Comparison of ENCODE assay signal across 9 mouse cellular contexts in the genomic region with DNA sequence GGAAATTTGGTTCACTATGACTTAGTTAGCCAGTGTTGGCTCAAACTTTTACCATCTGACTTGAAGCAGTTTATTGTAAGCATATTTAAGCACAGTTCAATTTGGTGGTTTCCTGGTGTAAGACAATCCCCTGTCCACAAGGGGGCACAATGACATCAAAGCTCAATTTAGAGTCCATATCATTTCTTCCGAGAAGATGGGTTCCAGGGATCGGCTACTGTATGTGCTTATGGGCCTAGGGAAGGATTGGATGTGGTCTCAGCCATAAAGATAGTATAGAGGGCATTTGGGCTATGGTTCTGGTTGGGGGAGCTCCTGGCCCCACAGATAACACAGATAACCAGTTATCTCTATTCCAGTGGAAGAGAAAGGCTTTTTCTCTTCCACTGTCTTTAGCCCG. TPM values are rescaled to one million over a fixed set of nuclear protein-coding genes. Genes with fewer than 3 reads are reported as not detected.
A peak's percentile ranks its signal among the peaks of the same experiment; 100 is the strongest.
DNase-seq lines count a peak whose midpoint lies in the region; ATAC-seq lines count a peak whose summit lies in the region.
"Had no signal": no experiment of that assay in that cellular context is flagged by ENCODE, and none has a peak within 500 bp of the region (broad histone marks: within the 10 kb centered on the region; RNA-seq: fewer than 3 reads in every experiment).

No protein-coding gene starts in this region.

- no peak overlapping the region for H3K4me2 ChIP-seq in embryonic facial prominence, embryonic 11.5 days (ENCODE audit: low read depth, low read length)
- H3K4me2 ChIP-seq in neural tube, embryonic 15.5 days: no peak overlapping the region
- H3K4me2 ChIP-seq in forebrain, embryonic 13.5 days: no peak overlapping the region
- H3K4me2 ChIP-seq in hindbrain, embryonic 13.5 days: no peak overlapping the region
- H3K4me2 ChIP-seq: neural tube, embryonic 13.5 days had no signal

- ATAC-seq in embryonic facial prominence, embryonic 11.5 days (replicated peaks; ENCODE audit: insufficient number of reproducible peaks, low FRiP score, low TSS enrichment, low read depth): no peak
- no peak for ATAC-seq in neural tube, embryonic 15.5 days (ENCODE audit: low FRiP score)
- peak; percentile 49 for ATAC-seq in megakaryocyte progenitor cell, adult 5-6 weeks (replicated peaks; ENCODE audit: poor library complexity)
- ATAC-seq in forebrain, embryonic 13.5 days: no peak
- no peak for ATAC-seq in hindbrain, embryonic 13.5 days (ENCODE audit: low FRiP score)

- no peak overlapping the region for H3K27ac ChIP-seq in embryonic facial prominence, embryonic 11.5 days (replicated peaks; ENCODE audit: low read depth, low read length)
- no peak overlapping the region for H3K27ac ChIP-seq in embryonic facial prominence, embryonic 10.5 days (replicated peaks)
- no peak overlapping the region for H3K27ac ChIP-seq in neural tube, embryonic 15.5 days (replicated peaks)
- no peak overlapping the region for H3K27ac ChIP-seq in forebrain, embryonic 13.5 days
- H3K27ac ChIP-seq in hindbrain, embryonic 13.5 days: no peak overlapping the region
- H3K27ac ChIP-seq: neural tube, embryonic 13.5 days had no signal

- WGBS in embryonic facial prominence, embryonic 11.5 days: 61% methylated on average over 3 of the region's 3 CpGs
- 68% methylated on average over 3 of the region's 3 CpGs for WGBS in embryonic facial prominence, embryonic 10.5 days
- WGBS in neural tube, embryonic 15.5 days: 55% methylated on average over 3 of the region's 3 CpGs
- WGBS in forebrain, embryonic 13.5 days: 58% methylated on average over 3 of the region's 3 CpGs
- 61% methylated on average over 3 of the region's 3 CpGs for WGBS in hindbrain, embryonic 13.5 days

- no peaks in the 10 kb centered on the region for H3K36me3 ChIP-seq in embryonic facial prominence, embryonic 11.5 days (replicated peaks; ENCODE audit: control insufficient read depth, insufficient read depth, low read depth, low read length)
- H3K36me3 ChIP-seq in embryonic facial prominence, embryonic 10.5 days (replicated peaks): no peaks in the 10 kb centered on the region
- H3K36me3 ChIP-seq in neural tube, embryonic 15.5 days: no peaks in the 10 kb centered on the region
- no peaks in the 10 kb centered on the region for H3K36me3 ChIP-seq in forebrain, embryonic 13.5 days (ENCODE audit: poor library complexity, severe bottlenecking)
- H3K36me3 ChIP-seq in hindbrain, embryonic 13.5 days: no peaks in the 10 kb centered on the region
- H3K36me3 ChIP-seq: neural tube, embryonic 13.5 days had no signal

- DNase-seq in embryonic facial prominence, embryonic 11.5 days (ENCODE audit: low spot score): peak; percentile 64
- DNase-seq in embryonic facial prominence, embryonic 10.5 days (ENCODE audit: low spot score): no peak
- DNase-seq in neural tube, embryonic 10.5 days (ENCODE audit: extremely low spot score, low spot score): peak; percentile 14
- DNase-seq in embryo, embryonic 10.5 days (ENCODE audit: low spot score): peak; percentile 69

- no peaks in the 10 kb centered on the region for H3K9me3 ChIP-seq in embryonic facial prominence, embryonic 11.5 days (replicated peaks; ENCODE audit: control insufficient read depth, low read length)
- H3K9me3 ChIP-seq in embryonic facial prominence, embryonic 10.5 days: no peaks in the 10 kb centered on the region
- H3K9me3 ChIP-seq in neural tube, embryonic 15.5 days (replicated peaks): no peaks in the 10 kb centered on the region
- no peaks in the 10 kb centered on the region for H3K9me3 ChIP-seq in forebrain, embryonic 13.5 days (replicated peaks)
- H3K9me3 ChIP-seq in hindbrain, embryonic 13.5 days: no peaks in the 10 kb centered on the region
- H3K9me3 ChIP-seq: neural tube, embryonic 13.5 days had no signal

- no peak overlapping the region for H3K4me3 ChIP-seq in embryonic facial prominence, embryonic 11.5 days (ENCODE audit: low read depth, low read length)
- H3K4me3 ChIP-seq in embryonic facial prominence, embryonic 10.5 days: no peak overlapping the region
- H3K4me3 ChIP-seq in neural tube, embryonic 15.5 days (replicated peaks): no peak overlapping the region
- H3K4me3 ChIP-seq in forebrain, embryonic 13.5 days: no peak overlapping the region
- H3K4me3 ChIP-seq in hindbrain, embryonic 13.5 days: no peak overlapping the region
- H3K4me3 ChIP-seq: neural tube, embryonic 13.5 days had no signal

- no peak overlapping the region for H3K9ac ChIP-seq in embryonic facial prominence, embryonic 11.5 days (replicated peaks; ENCODE audit: low read length)
- no peak overlapping the region for H3K9ac ChIP-seq in neural tube, embryonic 15.5 days (replicated peaks)
- no peak overlapping the region for H3K9ac ChIP-seq in forebrain, embryonic 13.5 days
- H3K9ac ChIP-seq in hindbrain, embryonic 13.5 days: no peak overlapping the region
- H3K9ac ChIP-seq: neural tube, embryonic 13.5 days had no signal

- H3K27me3 ChIP-seq in embryonic facial prominence, embryonic 11.5 days (ENCODE audit: control insufficient read depth, insufficient read depth, low read length): no peaks in the 10 kb centered on the region
- H3K27me3 ChIP-seq in embryonic facial prominence, embryonic 10.5 days (replicated peaks; ENCODE audit: low read depth, poor library complexity, severe bottlenecking): no peaks in the 10 kb centered on the region
- H3K27me3 ChIP-seq in neural tube, embryonic 15.5 days (replicated peaks): no peaks in the 10 kb centered on the region
- no peaks in the 10 kb centered on the region for H3K27me3 ChIP-seq in forebrain, embryonic 13.5 days
- no peaks in the 10 kb centered on the region for H3K27me3 ChIP-seq in hindbrain, embryonic 13.5 days
- H3K27me3 ChIP-seq: neural tube, embryonic 13.5 days had no signal

- no peaks in the 10 kb centered on the region for H3K4me1 ChIP-seq in embryonic facial prominence, embryonic 11.5 days (ENCODE audit: control insufficient read depth, insufficient read depth, low read length)
- H3K4me1 ChIP-seq in embryonic facial prominence, embryonic 10.5 days: no peaks in the 10 kb centered on the region
- no peaks in the 10 kb centered on the region for H3K4me1 ChIP-seq in neural tube, embryonic 15.5 days
- H3K4me1 ChIP-seq in forebrain, embryonic 13.5 days: no peaks in the 10 kb centered on the region
- no peaks in the 10 kb centered on the region for H3K4me1 ChIP-seq in hindbrain, embryonic 13.5 days (replicated peaks)
- H3K4me1 ChIP-seq: neural tube, embryonic 13.5 days had no signal

RNA-seq across cellular contexts. Expression of a gene that starts 18.0 kb away (rescaled TPM):
- polyA plus RNA-seq in embryonic facial prominence, embryonic 11.5 days (2014; fragmentation: Nextera tagmentation; extraction: Ambion mirVana): not detected in 2 replicates
- not detected in 2 replicates for polyA plus RNA-seq in embryonic facial prominence, embryonic 10.5 days (2016; fragmentation: Nextera tagmentation; extraction: Ambion mirVana)
- 0.95 TPM in 1 of 2 replicates, not detected in the other for polyA plus RNA-seq in neural tube, embryonic 15.5 days (2015; fragmentation: Nextera tagmentation; extraction: Ambion mirVana)
- total RNA-seq in megakaryocyte progenitor cell, adult 5-6 weeks (2015): not detected in 2 replicates
- 0.12 TPM in 1 of 2 replicates, not detected in the other for total RNA-seq in megakaryocyte progenitor cell, adult 5-6 weeks (2017)
- polyA plus RNA-seq in forebrain, embryonic 13.5 days (2015; fragmentation: Nextera tagmentation; extraction: Ambion mirVana): not detected in 2 replicates
- 0.18 TPM in 1 of 2 replicates, not detected in the other for polyA plus RNA-seq in hindbrain, embryonic 13.5 days (2015; fragmentation: Nextera tagmentation; extraction: Ambion mirVana)
- polyA plus RNA-seq: neural tube, embryonic 13.5 days had no signal

RNA-seq across cellular contexts. Expression of a gene that starts 26.5 kb away (rescaled TPM):
- polyA plus RNA-seq in embryonic facial prominence, embryonic 11.5 days (2014; fragmentation: Nextera tagmentation; extraction: Ambion mirVana): 1.4 and 1.8 TPM in 2 replicates
- 2.1 and 2.6 TPM in 2 replicates for polyA plus RNA-seq in embryonic facial prominence, embryonic 10.5 days (2016; fragmentation: Nextera tagmentation; extraction: Ambion mirVana)
- polyA plus RNA-seq in neural tube, embryonic 15.5 days (2015; fragmentation: Nextera tagmentation; extraction: Ambion mirVana): 4.3 TPM in 2 replicates
- total RNA-seq in megakaryocyte progenitor cell, adult 5-6 weeks (2015): 76.9 and 81.8 TPM in 2 replicates
- 90.0 and 93.6 TPM in 2 replicates for total RNA-seq in megakaryocyte progenitor cell, adult 5-6 weeks (2017)
- 0.77 and 1.1 TPM in 2 replicates for polyA plus RNA-seq in forebrain, embryonic 13.5 days (2015; fragmentation: Nextera tagmentation; extraction: Ambion mirVana)
- polyA plus RNA-seq in hindbrain, embryonic 13.5 days (2015; fragmentation: Nextera tagmentation; extraction: Ambion mirVana): 2.4 and 2.7 TPM in 2 replicates

RNA-seq across cellular contexts. Expression of a gene that starts 50.9 kb away (rescaled TPM):
- polyA plus RNA-seq in embryonic facial prominence, embryonic 11.5 days (2014; fragmentation: Nextera tagmentation; extraction: Ambion mirVana): 66.9 and 73.6 TPM in 2 replicates
- polyA plus RNA-seq in embryonic facial prominence, embryonic 10.5 days (2016; fragmentation: Nextera tagmentation; extraction: Ambion mirVana): 63.1 and 65.1 TPM in 2 replicates
- polyA plus RNA-seq in neural tube, embryonic 15.5 days (2015; fragmentation: Nextera tagmentation; extraction: Ambion mirVana): 73.0 and 73.2 TPM in 2 replicates
- 26.1 and 27.6 TPM in 2 replicates for total RNA-seq in megakaryocyte progenitor cell, adult 5-6 weeks (2015)
- 54.8 and 64.6 TPM in 2 replicates for total RNA-seq in megakaryocyte progenitor cell, adult 5-6 weeks (2017)
- polyA plus RNA-seq in forebrain, embryonic 13.5 days (2015; fragmentation: Nextera tagmentation; extraction: Ambion mirVana): 50.9 and 53.3 TPM in 2 replicates
- 67.0 and 70.4 TPM in 2 replicates for polyA plus RNA-seq in hindbrain, embryonic 13.5 days (2015; fragmentation: Nextera tagmentation; extraction: Ambion mirVana)
